26 mouse cellular contexts compared by ENCODE assay signal in the genomic region with DNA sequence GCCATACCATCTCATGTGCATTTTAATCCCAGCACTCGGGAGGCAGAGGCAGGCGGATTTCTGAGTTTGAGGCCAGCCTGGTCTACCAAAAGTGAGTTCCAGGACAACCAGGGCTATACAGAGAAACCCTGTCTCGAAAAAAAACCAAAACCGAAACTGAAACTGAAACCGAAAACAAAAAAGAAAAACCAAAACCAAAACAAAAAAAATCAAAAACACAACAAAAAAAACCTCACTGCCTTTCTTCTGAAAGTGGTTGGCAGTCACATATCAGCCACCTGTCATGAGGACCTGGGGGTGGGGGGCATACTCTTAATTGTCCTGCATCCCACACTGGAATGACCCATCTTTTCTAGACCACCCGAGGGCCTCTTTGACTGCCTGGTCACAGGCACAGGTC. TPM values are rescaled to one million over a fixed set of nuclear protein-coding genes. Genes with fewer than 3 reads are reported as not detected.
DNase-seq lines count a peak whose midpoint lies in the region; TF ChIP-seq lines count a peak whose summit lies in the region.
"Had no signal": no experiment of that assay in that cellular context is flagged by ENCODE, and none has a peak within 500 bp of the region (broad histone marks: within the 10 kb centered on the region; RNA-seq: fewer than 3 reads in every experiment).

No protein-coding gene starts in this region.

- peak overlapping the region; percentile 75; the same call in 1 of the 2 replicates for H3K27ac ChIP-seq in gastrocnemius, adult 2 months
- H3K27ac ChIP-seq: embryonic facial prominence, embryonic 10.5 days; hindbrain, embryonic 10.5 days; hindbrain, embryonic 14.5 days had no signal

- H3K4me3 ChIP-seq in gastrocnemius, adult 2 months: no peak overlapping the region
- H3K4me3 ChIP-seq: embryonic facial prominence, embryonic 10.5 days; heart, adult 2 months; heart, embryonic 12.5 days; hindbrain, embryonic 10.5 days had no signal

- TF ChIP-seq CTCF in gastrocnemius, adult 2 months (IDR thresholded peaks at IDR 0.05): no peak

- intact Hi-C loops in gastrocnemius, adult 2 months (cut with DNase I): loop anchor here (5.0 kb wide), 1 partner anchor 77 kb away; a partner anchor contains a TSS
- intact Hi-C loops in left cerebral cortex, postnatal 10 days (cut with DNase I): no loop called here

- DNase-seq in gastrocnemius, adult 2 months: no peak
- DNase-seq in gastrocnemius, adult 18-20 months (ENCODE audit: low spot score): no peak
- peak; percentile 46 for DNase-seq in thymus, postnatal 0 days (ENCODE audit: low spot score)
- no peak for DNase-seq in thymus, postnatal 10 days (ENCODE audit: low spot score in 2 of 2)
- peak; percentile 81 for DNase-seq in induced T-regulatory cell, adult 2 months (ENCODE audit: low read depth)
- no peak for DNase-seq in left cerebral cortex, postnatal 10 days (ENCODE audit: extremely low spot score in 1 of 2, low spot score in 2 of 2)
- DNase-seq in testis, postnatal 14 days (ENCODE audit: low spot score): no peak
- DNase-seq: adrenal gland, adult 2 months; adrenal gland, postnatal 25 days; cerebellum, adult 2 months; cerebellum, postnatal 10 days; gastrocnemius, postnatal 10 days; heart, adult 2 months had no signal

RNA-seq across cellular contexts. Expression of a gene that starts 5.8 kb away (rescaled TPM):
- total RNA-seq in gastrocnemius, adult 2 months (2021): 10 to 100 TPM in 1 of 2 experiments, 1 to 10 TPM in 1; 5.8 to 13.1 TPM
- total RNA-seq in gastrocnemius, adult 18-20 months (2021): 1 to 10 TPM; 6.1 to 7.8 TPM
- 85.4 and 88.0 TPM in 2 replicates for polyA plus RNA-seq in thymus, postnatal 0 days (2015; fragmentation: Nextera tagmentation; extraction: Ambion mirVana)
- 10 to 100 TPM; 31.8 to 33.5 TPM for total RNA-seq in left cerebral cortex, postnatal 10 days (2021)

RNA-seq across cellular contexts. Expression of a gene that starts 9.0 kb away (rescaled TPM):
- not detected for total RNA-seq in gastrocnemius, adult 2 months (2021)
- total RNA-seq in gastrocnemius, adult 18-20 months (2021): not detected
- polyA plus RNA-seq in thymus, postnatal 0 days (2015; fragmentation: Nextera tagmentation; extraction: Ambion mirVana): not detected in 2 replicates
- total RNA-seq in left cerebral cortex, postnatal 10 days (2021): not detected
- total RNA-seq: adrenal gland, adult 2 months; adrenal gland, postnatal 25 days; gastrocnemius, postnatal 10 days; gastrocnemius, postnatal 4 days; heart, adult 2 months; heart, postnatal 25 days; MEL had no signal
- polyA plus RNA-seq: activated CD4-positive, CD25-positive, alpha-beta regulatory T cell, adult 4 months; adrenal gland, adult 2 months; C2C12; cerebellum, adult 2 months; embryonic facial prominence, embryonic 10.5 days; embryonic facial prominence, embryonic 14.5 days; forebrain, embryonic 14.5 days; heart, adult 2 months; heart, embryonic 12.5 days; heart, embryonic 16.5 days; hindbrain, embryonic 10.5 days; hindbrain, embryonic 14.5 days; Patski had no signal

RNA-seq across cellular contexts. Expression of a gene that starts 35.3 kb away (rescaled TPM):
- 100 to 1,000 TPM; 145 to 194 TPM for total RNA-seq in gastrocnemius, adult 2 months (2021)
- total RNA-seq in gastrocnemius, adult 18-20 months (2021): 100 to 1,000 TPM; 163 to 167 TPM
- polyA plus RNA-seq in thymus, postnatal 0 days (2015; fragmentation: Nextera tagmentation; extraction: Ambion mirVana): 71.8 and 75.0 TPM in 2 replicates
- total RNA-seq in left cerebral cortex, postnatal 10 days (2021): 100 to 1,000 TPM; 135 to 138 TPM

Comparison
In these comparisons a context has a peak if more than half of its experiments do, and no peak if none do; other contexts are left out.
1. DNase-seq: peak in thymus, postnatal 0 days (single experiment) and induced T-regulatory cell, adult 2 months (single experiment); none in gastrocnemius, adult 2 months (single experiment), gastrocnemius, adult 18-20 months (single experiment), thymus, postnatal 10 days (0 of 2), left cerebral cortex, postnatal 10 days (0 of 2) and testis, postnatal 14 days (single experiment).